18 mouse cellular contexts compared by ENCODE assay signal in the genomic region with DNA sequence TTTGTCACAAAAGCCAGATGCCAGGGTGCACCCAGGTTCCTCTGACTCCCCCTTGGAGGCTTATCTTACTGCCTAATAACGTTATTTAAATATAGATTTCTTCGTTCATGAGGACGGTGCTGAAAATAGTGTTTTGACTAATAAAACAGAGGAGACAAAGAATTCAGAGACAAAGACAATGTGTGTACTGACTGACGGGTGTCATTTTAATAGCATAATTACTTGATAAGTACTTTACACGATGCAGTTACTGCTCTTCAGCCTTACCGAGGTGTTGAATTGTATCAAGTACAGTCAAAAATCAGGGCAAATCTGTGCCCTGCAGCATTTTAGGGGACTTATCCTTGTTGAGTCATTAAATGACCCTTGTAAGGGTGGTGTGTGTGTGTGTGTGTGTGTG.
"Had no signal": no experiment of that assay in that cellular context is flagged by ENCODE, and none has a peak within 500 bp of the region (broad histone marks: within the 10 kb centered on the region; RNA-seq: fewer than 3 reads in every experiment).

No protein-coding gene starts in this region.

- H3K4me1 ChIP-seq: midbrain, embryonic 10.5 days; neural tube, embryonic 13.5 days; neural tube, embryonic 15.5 days had no signal

- H3K27me3 ChIP-seq: neural tube, embryonic 13.5 days; neural tube, embryonic 15.5 days had no signal

- H3K4me2 ChIP-seq: lung, embryonic 14.5 days; neural tube, embryonic 13.5 days; neural tube, embryonic 15.5 days had no signal

- H3K4me3 ChIP-seq: midbrain, embryonic 10.5 days; myocyte; neural tube, embryonic 13.5 days; neural tube, embryonic 15.5 days had no signal

- H3K9me3 ChIP-seq: neural tube, embryonic 15.5 days had no signal

- H3K9ac ChIP-seq: lung, embryonic 14.5 days; neural tube, embryonic 13.5 days; neural tube, embryonic 15.5 days had no signal

- DNase-seq: lung, adult 18-20 months; lung, embryonic 14.5 days; lung, postnatal 10 days; lung, postnatal 4 days; midbrain, embryonic 14.5 days; retina, postnatal 1 day; right cerebral cortex, adult 18-20 months; right cerebral cortex, postnatal 25 days; right cerebral cortex, postnatal 4 days; spleen, adult 18-20 months; thymus, adult 18-20 months; thymus, postnatal 14 days; thymus, postnatal 36 days had no signal

- H3K36me3 ChIP-seq: midbrain, embryonic 10.5 days; neural tube, embryonic 13.5 days; neural tube, embryonic 15.5 days had no signal

- ATAC-seq: midbrain, embryonic 16.5 days had no signal

- H3K27ac ChIP-seq: midbrain, embryonic 10.5 days; neural tube, embryonic 13.5 days; neural tube, embryonic 15.5 days had no signal
